Mouse (Mus musculus) megakaryocyte, adult 5-6 weeks (primary cell): ENCODE measurements around the gene Cyp2u1. TPM values are rescaled to one million over a fixed set of nuclear protein-coding genes. Genes with fewer than 3 reads are reported as not detected.

ENCODE experiments used
- ATAC-seq: 2 replicates; pipeline ENCODE4 v1.8.0; 2016; ENCODE audit warnings: mild to moderate bottlenecking, inconsistent platforms; ENCODE audit not compliant: poor library complexity, severe bottlenecking
- total RNA-seq, 2 experiments: library from RNA; stranded (forward) in 1 of 2; stranded (reverse) in 1 of 2; fragments of 153-499, 151-499 nt in 1 of 2; fragments of 221-1000, 200-1000 nt in 1 of 2; gene quantifications; 2 replicates each; pipeline versions ENCODE4 v1.2.3 to v1.2.4; 2015 to 2017

Gene Cyp2u1
- total RNA-seq, 2 experiments from 2014 or later, result 0.15 to 0.18 TPM

DNA sequence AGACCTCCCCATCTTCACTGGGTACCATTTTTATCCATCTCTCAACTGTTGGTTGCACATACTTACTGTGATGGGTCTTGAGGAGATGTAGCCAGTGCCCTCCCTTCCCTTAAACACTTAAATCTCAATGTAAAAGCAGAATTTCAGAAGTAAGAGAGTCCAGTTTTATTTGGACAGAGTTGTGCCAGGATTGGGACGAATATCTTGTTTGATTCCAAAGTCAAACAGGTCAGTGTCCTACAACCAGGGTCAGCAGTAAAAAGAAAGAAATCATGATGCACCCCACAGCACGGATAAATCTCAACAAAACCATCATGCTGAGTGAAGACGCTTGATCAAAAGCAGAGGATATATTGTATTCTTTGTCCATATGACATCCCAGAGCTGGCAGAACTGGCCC is 4.8 kb upstream of the Cyp2u1 start:
- ATAC-seq, result no peak

DNA sequence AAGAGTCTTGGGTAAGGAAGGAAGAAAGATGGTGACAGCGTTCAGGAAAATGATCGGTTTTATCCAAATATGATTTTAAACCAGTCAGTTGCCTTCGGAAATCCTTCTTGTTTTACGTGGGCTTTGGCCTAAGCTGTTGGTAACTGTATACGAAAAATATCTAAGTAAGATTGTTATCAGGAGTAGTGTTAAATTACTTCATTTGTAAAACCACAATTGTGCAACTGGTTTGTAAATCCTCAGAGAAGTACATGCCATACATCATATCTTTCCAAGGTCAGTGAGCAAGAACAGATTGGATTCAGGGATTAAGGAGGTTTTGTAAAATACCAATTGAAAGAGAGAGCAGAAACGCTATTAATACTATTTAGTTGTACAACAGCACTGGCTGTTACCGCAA is 3.2 kb upstream of the Cyp2u1 start:
- no peak for ATAC-seq

GRCm38 (mm10) chr3:131303320-131303714 is 290 bp upstream of the Cyp2u1 start:
- ATAC-seq, result peak; percentile 24

GRCm38 (mm10) chr3:131299908-131300307 is 3.1 kb downstream of the Cyp2u1 start:
- ATAC-seq, result peak; percentile 44

- no peak for ATAC-seq
These were observed 3.9 kb downstream of the Cyp2u1 start for GRCm38 (mm10) chr3:131299078-131299477.

DNA sequence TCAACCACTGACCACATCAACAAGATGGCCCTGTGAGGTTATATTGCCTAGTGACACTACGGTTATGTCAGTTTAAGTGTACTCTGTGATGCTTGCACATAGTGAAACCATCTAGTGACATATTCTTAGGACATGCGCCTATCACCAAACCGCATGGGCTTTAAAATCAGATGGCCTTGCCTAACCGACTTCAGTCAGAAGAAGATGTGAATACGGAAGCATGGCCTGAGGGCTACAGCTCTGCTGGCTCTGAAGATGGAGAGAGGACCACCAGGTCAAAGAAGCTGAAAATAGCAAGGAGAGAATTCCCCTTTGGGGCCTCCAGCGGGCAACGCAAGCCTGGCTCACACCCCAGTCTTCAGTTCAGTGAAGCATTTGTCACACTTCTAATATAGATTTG is 6.1 kb downstream of the Cyp2u1 start:
- ATAC-seq, result no peak

DNA sequence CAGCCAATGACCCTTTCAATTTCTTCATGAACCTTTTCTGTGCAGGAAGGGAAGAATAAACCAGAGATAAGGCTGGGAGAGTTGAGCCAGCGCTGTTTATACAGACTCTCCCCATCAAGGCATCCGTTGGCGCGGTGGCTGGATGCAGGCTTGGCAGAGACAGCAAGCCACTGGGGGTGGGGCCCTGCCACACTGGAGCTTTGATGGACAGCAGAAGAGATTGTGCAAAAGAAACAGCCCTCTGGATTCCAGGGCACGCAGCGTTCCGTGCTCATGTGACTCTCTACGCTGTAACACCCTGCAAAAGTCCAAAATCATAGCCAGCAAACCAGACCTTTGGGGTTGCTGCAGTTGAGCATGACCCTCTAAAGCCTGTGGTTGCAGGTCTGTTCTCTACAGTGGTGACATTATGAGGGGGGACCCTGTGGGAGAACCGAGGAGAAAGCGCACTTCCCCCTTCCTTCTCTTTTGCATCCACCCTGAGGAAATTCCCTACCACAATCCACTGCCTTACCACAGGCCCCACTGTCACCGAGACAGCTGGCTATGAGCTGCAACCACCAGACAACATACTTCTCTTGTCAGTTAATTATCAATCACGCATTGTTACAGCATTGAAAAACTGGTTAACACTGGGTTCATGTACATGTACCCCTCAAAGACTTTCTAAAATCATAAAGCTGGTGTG is 7.4 kb downstream of the Cyp2u1 start:
- ATAC-seq, result peak; percentile 70

GRCm38 (mm10) chr3:131294503-131294902 is 8.5 kb downstream of the Cyp2u1 start:
- no peak for ATAC-seq

GRCm38 (mm10) chr3:131292959-131293358 is 10.1 kb downstream of the Cyp2u1 start:
- no peak for ATAC-seq

DNA sequence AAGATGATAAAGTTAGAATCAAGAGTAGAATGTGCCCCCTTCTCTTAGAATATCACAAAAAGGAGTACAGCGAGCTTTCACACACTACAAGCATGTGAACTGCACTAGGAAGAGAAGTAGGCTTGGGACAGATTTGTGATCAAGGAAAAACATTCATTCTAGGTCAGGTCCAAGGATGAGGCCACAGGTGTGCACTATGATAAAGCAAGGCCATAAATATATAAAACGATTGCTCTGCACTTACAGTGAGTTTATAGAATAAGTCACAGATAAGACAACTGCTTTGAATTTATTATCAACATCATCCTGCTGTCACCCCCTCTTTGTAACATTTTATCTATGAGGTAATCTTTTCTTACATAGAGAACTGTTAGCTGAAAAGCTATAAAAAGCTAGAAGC is 10.7 kb downstream of the Cyp2u1 start:
- ATAC-seq, result no peak

DNA sequence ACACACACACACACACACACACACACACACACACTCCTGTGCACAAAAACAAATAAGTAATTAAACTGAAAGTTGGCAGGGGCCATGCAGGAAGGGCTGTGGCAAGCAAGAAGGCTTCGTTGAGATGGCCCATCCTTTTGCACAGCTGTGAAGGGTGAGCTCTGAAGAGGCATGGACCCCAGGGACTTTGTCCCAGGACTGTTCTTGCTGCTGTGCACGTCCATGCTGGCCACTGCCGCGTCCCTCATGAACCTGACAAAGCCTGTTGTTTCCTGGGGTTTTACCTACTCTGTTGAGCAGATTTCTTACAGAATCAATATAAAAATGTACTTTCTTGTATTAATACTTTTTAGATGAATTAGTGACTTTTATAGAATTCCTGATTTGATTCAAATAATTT is 11.1 kb downstream of the Cyp2u1 start:
- ATAC-seq, result no peak

GRCm38 (mm10) chr3:131274151-131274550 is 28.9 kb downstream of the Cyp2u1 start:
- no peak for ATAC-seq

- ATAC-seq, result no peak
These were observed 30.5 kb downstream of the Cyp2u1 start for GRCm38 (mm10) chr3:131272374-131273100.

GRCm38 (mm10) chr3:131271559-131272373 is 31.3 kb downstream of the Cyp2u1 start, which contains the start of gene Hadh:
Gene Hadh (minus strand): TSS chr3:131272101.
- ATAC-seq, result peak; percentile 90

GRCm38 (mm10) chr3:131271157-131271556 is 31.9 kb downstream of the Cyp2u1 start:
- ATAC-seq, result peak; percentile 48

- no peak for ATAC-seq
These were observed 32.6 kb downstream of the Cyp2u1 start for GRCm38 (mm10) chr3:131270381-131270780.

DNA sequence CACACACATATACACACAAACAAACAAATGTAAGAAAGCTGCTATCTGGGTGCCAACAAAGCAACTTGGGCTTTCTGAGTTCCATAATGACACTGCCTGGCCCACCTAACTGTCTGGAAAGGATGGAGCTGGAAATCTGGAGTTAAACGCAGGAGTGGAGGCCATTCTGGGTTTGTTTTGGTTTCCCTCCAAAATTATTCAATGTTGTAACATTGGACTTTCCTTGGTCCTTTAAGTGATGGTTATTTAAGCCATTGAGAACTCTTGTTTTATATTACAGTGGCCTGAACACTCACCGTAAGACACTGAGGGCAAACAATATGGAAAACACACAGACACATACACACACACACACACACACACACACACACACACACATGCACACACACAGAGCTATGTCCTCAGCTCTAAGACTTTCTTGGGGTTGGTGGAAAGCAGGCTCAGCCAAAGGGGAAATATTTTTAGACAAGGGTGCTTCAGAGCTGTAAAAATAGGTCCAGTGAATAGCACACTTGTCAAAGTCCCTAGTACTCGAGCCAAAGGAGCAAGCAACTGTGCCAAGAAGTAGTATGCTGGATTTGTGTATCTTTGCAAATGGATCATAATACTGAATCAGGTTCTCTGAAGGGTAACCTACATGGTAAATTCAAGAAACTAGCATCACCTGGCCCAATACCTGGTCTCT is 36.5 kb downstream of the Cyp2u1 start:
- ATAC-seq, result no peak

GRCm38 (mm10) chr3:131265516-131265915 is 37.5 kb downstream of the Cyp2u1 start:
- no peak for ATAC-seq

GRCm38 (mm10) chr3:131263766-131264486 is 39.1 kb downstream of the Cyp2u1 start:
- ATAC-seq, result no peak

- ATAC-seq, result no peak
These were observed 42.6 kb downstream of the Cyp2u1 start for GRCm38 (mm10) chr3:131260418-131260817.
